Mouse (Mus musculus) liver, embryonic 14.5 days (tissue): Measurements from ENCODE around the gene Cacna2d2.

Experiments used
- CTCF ChIP-seq: IDR thresholded peaks from 2 replicates; pipeline ENCODE4 v1.5.1; 2016; ENCODE audit warnings: antibody characterized with exemption, low read depth, control low read depth
- EP300 ChIP-seq: IDR thresholded peaks from 2 replicates; pipeline ENCODE4 v1.6.1; 2016; ENCODE audit warnings: antibody characterized with exemption, low read depth

DNA sequence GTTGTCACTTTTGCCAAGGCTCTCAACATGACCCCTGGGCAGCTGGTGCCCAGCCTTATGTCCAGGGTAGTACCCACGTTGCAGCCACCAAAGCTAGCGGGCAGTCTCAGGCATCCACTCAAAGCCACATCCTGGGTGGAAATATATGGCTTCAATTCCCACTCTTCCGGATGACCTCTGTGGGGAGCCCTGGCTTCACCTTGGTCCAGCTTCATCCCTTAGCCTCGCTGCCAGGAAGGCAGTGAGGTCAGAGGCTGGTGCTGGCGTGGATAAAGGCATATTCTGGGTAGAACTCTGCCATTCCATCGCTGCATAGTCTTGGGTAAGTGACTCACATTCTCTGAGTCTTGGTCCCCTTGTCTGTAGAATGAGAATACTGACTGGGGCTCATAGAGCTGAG lies 85.4 kb downstream of the Cacna2d2 start:
- no peak for TF ChIP-seq CTCF
- TF ChIP-seq EP300, result no peak
